Mouse (Mus musculus) limb, embryonic 14.5 days (tissue): ENCODE results near the gene Med18. TPM values are rescaled to one million over a fixed set of nuclear protein-coding genes. Genes with fewer than 3 reads are reported as not detected.

Experiments
- ATAC-seq: fragments of 200-750 bp; cut with Nextera tagmentation; 2 replicates; pipeline ENCODE4 v1.8.0; 2017; ENCODE audit warnings: low read depth, moderate number of reproducible peaks, moderate TSS enrichment; ENCODE audit not compliant: low FRiP score
- DNase-seq: peaks from one replicate; pipeline ENCODE4 v3.0.0-alpha.2; 2015; ENCODE audit warnings: low spot score
- H3K27ac ChIP-seq: fragments of 300-500 bp; sonication (generic); replicated peaks from 2 replicates; pipeline ENCODE4 v1.5.1; 2014; ENCODE audit warnings: low read depth, mild to moderate bottlenecking, low read length, moderate library complexity, mixed read lengths
- H3K27me3 ChIP-seq: fragments of 300-500 bp; sonication (generic); 2 replicates; pipeline ENCODE4 v1.6.1; 2014; ENCODE audit warnings: low read length, mixed read lengths; ENCODE audit not compliant: control insufficient read depth, insufficient read depth
- H3K36me3 ChIP-seq: fragments of 300-500 bp; sonication (generic); 2 replicates; pipeline ENCODE4 v1.6.1; 2014; ENCODE audit warnings: mild to moderate bottlenecking, low read length, moderate library complexity, mixed read lengths; ENCODE audit not compliant: control insufficient read depth, insufficient read depth
- H3K4me1 ChIP-seq: fragments of 300-500 bp; sonication (generic); 2 replicates; pipeline ENCODE4 v1.6.1; 2014; ENCODE audit warnings: antibody characterized with exemption, low read length, mixed read lengths; ENCODE audit not compliant: control insufficient read depth, insufficient read depth
- H3K4me2 ChIP-seq: fragments of 300-500 bp; sonication (generic); replicated peaks from 2 replicates; pipeline ENCODE4 v1.6.1; 2014; ENCODE audit warnings: low read depth, mild to moderate bottlenecking, low read length, moderate library complexity; ENCODE audit not compliant: severe bottlenecking
- H3K4me3 ChIP-seq: fragments of 300-500 bp; sonication (generic); replicated peaks from 2 replicates; pipeline ENCODE4 v1.5.1; 2014; ENCODE audit warnings: low read length
- H3K9ac ChIP-seq: fragments of 300-500 bp; sonication (generic); 2 replicates; pipeline ENCODE4 v1.6.1; 2014; ENCODE audit warnings: mild to moderate bottlenecking, low read depth, low read length, moderate library complexity; ENCODE audit not compliant: severe bottlenecking
- H3K9me3 ChIP-seq: fragments of 300-500 bp; sonication (generic); 2 replicates; pipeline ENCODE4 v1.6.1; 2016; ENCODE audit warnings: low read length; ENCODE audit not compliant: control insufficient read depth
- POLR2A ChIP-seq: fragments of 200-500 bp; IDR thresholded peaks from 2 replicates; pipeline ENCODE4 v1.8.0; 2012; ENCODE audit warnings: inconsistent platforms, mild to moderate bottlenecking, moderate library complexity, borderline replicate concordance; ENCODE audit not compliant: insufficient read depth, insufficient read length; ENCODE audit errors: extremely low read depth
- WGBS: fragments of 180-500 bp; shearing (Covaris S2); extraction: QIAGEN DNeasy Blood & Tissue Kit; methylation state at CpG from one replicate; pipeline ENCODE4 v1.1.7; 2014; 5-methylcytosine and 5-hydroxymethylcytosine counted together
- polyA plus RNA-seq, 2 experiments: library from polyadenylated mRNA; depleted of rRNA in 1 of 2; stranded (reverse) in 1 of 2; unstranded in 1 of 2; fragments of >200 nt; fragmentation: Nextera tagmentation in 1 of 2; extraction: Ambion mirVana in 1 of 2; gene quantifications; 2 replicates each; pipeline versions ENCODE4 v1.2.1 to v1.2.3; 2012 to 2014

Gene Med18
- polyA plus RNA-seq (2012; rRNA removed) = 9.1 and 9.7 TPM in 2 replicates
- 8.7 and 9.0 TPM in 2 replicates for polyA plus RNA-seq (2014; fragmentation: Nextera tagmentation; extraction: Ambion mirVana)

DNA sequence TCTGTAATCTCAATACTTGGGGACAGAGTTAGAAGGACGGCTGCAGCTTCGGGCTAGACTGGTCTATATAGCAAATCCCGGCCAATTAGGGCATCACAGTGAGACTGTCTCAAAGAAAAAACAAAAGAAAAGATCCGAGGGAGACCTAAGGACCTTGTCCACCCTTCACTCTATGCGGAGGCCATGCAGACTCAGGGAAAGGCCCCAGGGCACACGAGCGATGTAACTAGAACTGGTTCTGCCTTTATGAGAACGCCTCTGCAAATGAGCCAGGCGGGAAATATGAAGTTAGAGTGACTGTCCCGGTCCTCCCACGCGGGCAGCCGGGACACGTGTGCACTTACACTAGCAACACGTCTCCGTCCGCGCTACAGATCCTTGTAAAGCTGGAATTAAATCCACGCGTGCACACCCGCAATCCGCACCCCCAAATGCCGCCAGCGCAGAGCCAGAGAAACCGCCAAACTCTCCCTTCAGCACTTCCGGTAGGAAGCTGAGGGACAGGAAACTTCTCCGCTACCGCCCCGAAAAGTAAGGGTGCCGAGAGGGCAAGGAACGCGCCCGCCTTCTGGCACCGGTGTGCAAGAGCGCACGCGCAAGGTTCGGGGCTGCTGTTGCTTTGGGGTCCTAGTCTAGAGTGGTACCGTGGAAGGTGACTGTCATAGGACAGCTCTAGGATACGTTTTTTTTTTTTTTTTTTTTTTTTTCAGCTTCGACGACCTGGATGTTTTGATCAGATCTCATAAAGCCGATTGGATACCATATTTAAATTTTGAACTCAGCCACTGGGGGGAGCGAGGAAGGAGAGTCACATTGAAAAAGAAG, at the start of gene Med18:
Gene Med18, minus strand, starts transcription at position 492 of the 825 bp plus-strand sequence.
- Histone ChIP-seq H3K27me3 (no peaks in the 10 kb centered on the region), H3K9me3 (no peaks in the 10 kb centered on the region), H3K4me3 (peak within 1 kb of the TSS; percentile 86), H3K9ac (peak within 1 kb of the TSS; percentile 68), H3K36me3 (peaks cover 22% of the 10 kb centered on the region), H3K27ac (peak within 1 kb of the TSS; percentile 59; the same call in 1 of the 2 replicates), H3K4me2 (peak within 1 kb of the TSS; percentile 82), H3K4me1 (peaks cover 15% of the 10 kb centered on the region)
- WGBS = under 1% methylated on average over 44 of the region's 44 CpGs
- DNase-seq (peak; percentile 95), ATAC-seq (peak; percentile 93)
- TF ChIP-seq POLR2A = 0 out of 2 replicates have a peak, but pooled peaks have one; percentile 2

DNA sequence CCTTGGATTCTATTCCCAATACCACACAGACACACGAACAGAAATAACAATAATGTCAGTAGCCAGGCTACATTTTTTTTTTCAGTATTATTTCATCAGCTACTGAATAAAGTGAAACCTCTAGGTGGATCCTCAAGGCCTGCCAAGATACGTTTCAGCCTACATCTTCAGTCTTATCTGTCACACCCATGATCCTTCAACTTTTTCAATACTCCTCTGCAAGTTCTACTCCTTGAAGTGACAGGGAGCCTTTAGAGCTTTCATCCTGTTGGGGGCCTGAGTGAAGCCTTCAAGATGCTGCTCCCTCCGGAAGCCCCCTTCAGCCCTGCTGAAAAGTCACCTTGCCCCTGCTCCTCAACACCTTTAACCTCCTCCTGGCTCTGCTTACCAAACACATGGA, 48.4 kb upstream of the Med18 start:
- DNase-seq = no peak
- TF ChIP-seq POLR2A = no peak
- 68% methylated on average over 3 of the region's 3 CpGs for WGBS

DNA sequence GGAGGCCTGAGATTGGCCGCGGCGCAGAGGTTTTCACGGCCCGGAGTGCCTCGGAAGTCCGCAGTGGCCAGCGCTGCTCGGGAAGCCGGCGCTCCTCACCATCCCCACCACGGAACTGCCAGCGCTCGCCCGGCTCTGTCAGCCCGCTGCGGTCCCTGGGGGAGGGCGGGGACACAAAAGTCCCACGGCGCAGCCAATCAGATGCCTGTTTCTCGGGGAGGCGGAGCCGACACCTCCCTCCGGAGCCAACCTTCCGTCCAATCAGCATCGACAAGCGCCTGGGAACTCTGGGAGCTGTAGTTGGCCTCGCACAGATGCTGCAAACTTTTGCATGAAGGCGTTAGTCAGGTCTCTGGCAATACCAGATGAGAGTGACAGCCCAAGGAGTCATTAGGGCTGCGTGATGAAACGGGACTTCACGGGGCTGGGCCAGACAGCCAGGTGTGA, 46.7 kb upstream of the Med18 start, which contains the start of gene Sesn2:
Gene Sesn2, minus strand, starts transcription at position 150 of the 447 bp plus-strand sequence.
- no peaks in the 10 kb centered on the region for H3K9me3 ChIP-seq
- H3K9ac ChIP-seq = peak within 1 kb of the TSS; percentile 62
- peak within 1 kb of the TSS; percentile 87 for H3K4me3 ChIP-seq
- TF ChIP-seq POLR2A = peak; percentile 78; the same call in 1 of the 2 replicates
- peak within 1 kb of the TSS; percentile 44 for H3K27ac ChIP-seq
- no peaks in the 10 kb centered on the region for H3K36me3 ChIP-seq
- DNase-seq = peak; percentile 98
- peak within 1 kb of the TSS; percentile 89 for H3K4me2 ChIP-seq
- H3K27me3 ChIP-seq = no peaks in the 10 kb centered on the region
- H3K4me1 ChIP-seq = no peaks in the 10 kb centered on the region; the same call in 1 of the 2 replicates
- under 1% methylated on average over 32 of the region's 32 CpGs for WGBS
- ATAC-seq = peak; percentile 89

More for the DNA sequence above, 48.4 kb upstream of the Med18 start:
- no peaks in the 10 kb centered on the region for H3K9me3 ChIP-seq
- H3K9ac ChIP-seq = no peak overlapping the region
- no peaks in the 10 kb centered on the region; the same call in 1 of the 2 replicates for H3K4me1 ChIP-seq
- H3K36me3 ChIP-seq = no peaks in the 10 kb centered on the region
- H3K4me3 ChIP-seq = no peak overlapping the region
- no peaks in the 10 kb centered on the region for H3K27me3 ChIP-seq
- ATAC-seq = no peak
- no peak overlapping the region for H3K27ac ChIP-seq
- H3K4me2 ChIP-seq = no peak overlapping the region

DNA sequence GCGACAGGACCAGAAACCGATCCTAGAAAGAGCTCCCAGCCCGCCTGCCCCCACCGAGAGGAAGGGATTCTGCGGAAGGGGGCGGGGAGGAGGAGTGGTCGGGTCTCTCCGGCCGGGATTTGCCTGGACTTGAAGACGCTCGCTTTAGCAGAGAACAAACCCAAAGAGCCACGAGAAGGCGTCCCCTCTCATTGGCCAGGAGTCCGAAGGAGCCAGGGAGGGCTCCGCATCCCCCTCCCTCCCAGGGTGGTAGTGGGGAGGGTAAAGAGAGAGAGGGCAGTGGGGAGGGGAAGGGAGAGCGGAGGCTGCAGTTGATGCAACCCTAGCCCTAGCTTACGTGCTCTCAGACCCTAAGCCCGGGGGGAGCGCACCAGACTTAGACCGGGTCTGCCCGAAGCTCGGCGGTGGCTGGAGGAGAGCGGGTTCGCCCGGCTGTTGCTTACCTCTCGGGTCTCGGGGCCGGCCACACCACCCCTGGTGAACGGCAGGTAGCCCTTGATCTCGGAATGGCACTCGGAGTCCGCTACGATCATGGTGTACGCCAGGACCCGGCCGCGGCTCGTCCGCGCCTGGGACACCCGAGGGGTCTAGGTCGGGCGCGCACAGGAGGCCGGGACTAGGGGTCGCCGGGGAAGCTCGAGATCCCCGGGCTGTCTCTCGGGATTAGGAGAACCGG, 46.0 kb upstream of the Med18 start:
- H3K4me1 ChIP-seq = no peaks in the 10 kb centered on the region; the same call in 1 of the 2 replicates
- DNase-seq (peak; percentile 86), ATAC-seq (peak; percentile 73)
- no peak for TF ChIP-seq POLR2A
- peak overlapping the region; percentile 87 for H3K4me3 ChIP-seq
- H3K27me3 ChIP-seq = no peaks in the 10 kb centered on the region
- peak overlapping the region; percentile 44 for H3K27ac ChIP-seq
- H3K9ac ChIP-seq = peak overlapping the region; percentile 62
- H3K9me3 ChIP-seq = no peaks in the 10 kb centered on the region
- peak overlapping the region; percentile 89 for H3K4me2 ChIP-seq
- H3K36me3 ChIP-seq = no peaks in the 10 kb centered on the region
- WGBS = under 1% methylated on average over 52 of the region's 52 CpGs

DNA sequence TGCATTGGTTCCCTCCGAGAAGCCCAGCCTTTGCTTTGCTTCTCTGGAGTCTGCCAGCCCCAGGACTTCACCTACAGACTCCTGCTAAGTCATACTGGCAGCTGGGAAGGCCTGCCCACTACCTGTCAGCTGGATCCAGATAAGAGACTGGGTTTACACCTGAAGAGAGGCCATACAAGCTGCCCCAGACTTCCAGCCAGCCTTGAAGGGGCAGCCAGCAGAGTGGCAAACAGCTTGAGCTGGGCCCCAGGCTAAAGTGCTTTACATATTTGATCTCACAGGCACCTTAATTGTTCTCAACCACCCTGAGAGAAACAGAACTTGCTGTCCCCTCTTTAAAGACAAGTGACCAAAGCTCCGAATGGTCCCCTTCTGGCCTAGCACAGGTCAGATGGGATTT, 43.5 kb upstream of the Med18 start:
- H3K9ac ChIP-seq = no peak overlapping the region; the same call in 1 of the 2 replicates
- H3K4me2 ChIP-seq = no peak overlapping the region
- H3K36me3 ChIP-seq = no peaks in the 10 kb centered on the region

More for the DNA sequence above, 43.5 kb upstream of the Med18 start:
- WGBS = 40% methylated on average over 2 of the region's 2 CpGs
- TF ChIP-seq POLR2A = no peak
- no peaks in the 10 kb centered on the region for H3K9me3 ChIP-seq
- no peak overlapping the region for H3K4me3 ChIP-seq
- H3K27ac ChIP-seq = no peak overlapping the region
- H3K27me3 ChIP-seq = no peaks in the 10 kb centered on the region
- no peaks in the 10 kb centered on the region; the same call in 1 of the 2 replicates for H3K4me1 ChIP-seq
- DNase-seq (no peak), ATAC-seq (no peak)
